Mouse (Mus musculus) adrenal gland, adult 8-10 months (tissue): Measurements from ENCODE around the gene Slc9a8. TPM values are rescaled to one million over a fixed set of nuclear protein-coding genes. Genes with fewer than 3 reads are reported as not detected.
"Not testable (repeated sequence)": the region's sequence is repeated elsewhere in the genome, so short reads cannot be mapped to it uniquely, and the experiment has no call there.

Experiments used
- DNase-seq: peaks from one replicate; pipeline ENCODE4 v3.0.0; 2022
- total RNA-seq, 4 experiments: library from RNA; stranded (reverse); gene quantifications; 2 replicates each; pipeline ENCODE4 v1.2.4; 2022

Slc9a8 gene
- total RNA-seq = 10 to 100 TPM; 39.8 to 87.3 (median 53.6) TPM

DNA sequence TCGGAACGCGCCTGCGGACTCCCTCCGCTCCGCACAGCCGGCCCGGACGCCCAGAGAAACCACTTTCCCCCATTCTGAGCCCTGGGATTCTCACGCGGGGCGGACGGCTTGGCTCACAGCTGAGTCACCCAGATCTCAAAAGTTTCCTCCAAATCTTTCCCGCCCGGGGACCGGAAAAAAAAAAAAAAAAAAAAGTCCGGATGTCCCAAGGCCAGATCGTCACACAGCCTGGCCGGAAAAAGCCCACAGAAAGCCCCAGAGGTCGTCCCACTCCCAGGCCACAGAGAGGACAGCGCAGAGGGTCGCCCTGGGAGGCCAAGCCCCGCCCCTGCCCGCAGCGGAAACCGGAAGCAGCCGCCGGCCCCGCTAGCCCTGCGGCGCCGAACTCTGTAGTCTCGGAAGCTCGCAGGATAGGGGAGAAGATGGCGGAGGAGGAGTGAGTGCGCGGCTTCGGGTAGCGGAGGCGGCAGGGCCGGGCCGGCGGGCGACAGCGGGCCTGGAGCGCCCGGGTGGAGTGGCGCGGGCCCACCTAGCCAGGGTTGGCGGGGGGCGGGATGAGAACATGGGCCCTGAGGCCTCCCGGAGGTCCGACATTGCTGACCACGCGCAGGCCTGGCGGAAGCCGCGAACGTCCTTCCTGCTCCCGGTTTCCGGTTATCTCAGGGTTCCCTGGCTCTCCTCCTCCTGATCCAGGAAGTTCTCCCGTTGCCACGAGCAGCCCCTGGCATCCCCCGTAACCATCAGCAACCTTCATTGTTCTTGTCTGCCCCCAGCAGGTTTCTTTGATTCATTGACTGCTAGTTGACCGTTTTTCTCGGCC, at the start of gene Slc9a8:
Gene Slc9a8, plus strand, starts transcription at position 383 of the 820 bp plus-strand sequence.
- DNase-seq = peak; percentile 95

DNA sequence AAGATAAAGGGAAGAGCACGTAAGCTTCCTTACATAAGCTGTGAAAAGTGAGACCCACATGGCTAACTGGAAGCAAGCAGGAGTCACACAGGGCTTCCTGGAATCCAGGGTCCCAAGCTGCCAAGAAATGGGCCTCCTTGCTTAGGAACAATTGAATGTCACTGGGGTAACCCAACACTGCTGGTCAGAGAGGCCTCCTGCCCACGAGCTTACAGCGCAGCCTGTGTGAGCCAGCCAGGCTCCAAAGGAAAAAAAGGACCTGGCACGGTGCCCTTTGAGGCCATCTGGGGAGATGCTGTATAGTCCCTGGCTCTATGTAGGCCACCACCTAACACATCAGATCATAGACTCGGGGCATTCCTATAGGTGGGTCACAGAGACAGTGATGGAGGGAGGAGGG, 48.2 kb upstream of the Slc9a8 start:
- no peak for DNase-seq

DNA sequence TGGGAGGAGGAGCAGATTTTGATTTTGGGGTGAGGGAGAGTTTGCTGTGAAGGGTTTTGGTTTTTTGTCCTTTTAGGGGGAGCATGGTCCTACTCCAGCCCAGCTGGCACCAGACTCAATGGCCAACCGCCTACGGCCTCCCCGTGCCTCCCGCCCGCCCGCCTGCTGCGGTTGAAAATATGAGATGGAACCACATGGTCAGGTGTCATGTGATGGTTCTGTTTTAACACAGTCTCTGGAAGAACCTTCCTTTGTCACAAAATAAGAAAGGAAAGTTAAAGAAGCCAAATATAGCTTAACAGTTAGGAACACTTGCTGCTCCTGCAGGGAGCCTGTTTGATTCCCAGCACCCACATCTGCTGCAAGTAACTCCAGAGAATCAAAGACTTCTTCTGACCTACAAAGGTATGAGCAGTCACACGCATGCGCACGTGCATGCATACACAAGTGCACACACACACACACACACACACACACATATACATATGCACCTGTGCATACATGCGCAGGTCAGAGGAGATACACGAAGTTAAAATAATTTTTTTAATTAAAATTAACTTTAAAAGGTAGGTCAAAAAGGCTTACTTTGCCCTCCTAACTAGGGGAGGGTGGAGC, 47.2 kb upstream of the Slc9a8 start:
- DNase-seq = no peak

GRCm38 (mm10) chr2:167375135-167375534, 46.4 kb upstream of the Slc9a8 start:
- no peak for DNase-seq

- DNase-seq = no peak
Measured at GRCm38 (mm10) chr2:167375688-167376087, 45.8 kb upstream of the Slc9a8 start.

- DNase-seq = no peak
Measured at GRCm38 (mm10) chr2:167376160-167376564, 45.4 kb upstream of the Slc9a8 start.

GRCm38 (mm10) chr2:167377697-167378096, 43.8 kb upstream of the Slc9a8 start:
- no peak for DNase-seq

GRCm38 (mm10) chr2:167378972-167379371, 42.5 kb upstream of the Slc9a8 start:
- DNase-seq = no peak

GRCm38 (mm10) chr2:167380615-167381285, 40.8 kb upstream of the Slc9a8 start:
- DNase-seq = no peak

GRCm38 (mm10) chr2:167381596-167381995, 39.9 kb upstream of the Slc9a8 start:
- DNase-seq = no peak

DNA sequence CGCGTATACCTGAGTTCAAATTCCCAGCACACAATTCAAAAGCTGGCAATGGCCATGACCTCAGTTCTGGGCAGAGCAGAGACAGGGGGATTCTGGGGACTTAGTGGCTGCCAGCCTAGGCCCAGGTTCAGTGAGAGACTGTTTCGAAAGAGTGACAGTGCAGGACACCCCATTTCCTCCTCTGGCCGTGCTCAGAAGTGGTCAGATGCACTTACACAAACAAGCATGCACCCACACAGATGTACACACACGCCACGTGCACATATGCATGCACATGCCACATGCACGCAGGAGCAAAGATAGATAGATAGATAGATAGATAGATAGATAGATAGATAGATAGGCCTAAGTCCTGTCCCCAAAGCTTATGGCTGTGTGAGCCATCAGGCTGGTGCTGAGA, 39.1 kb upstream of the Slc9a8 start:
- DNase-seq = no peak

GRCm38 (mm10) chr2:167383666-167384083, 37.8 kb upstream of the Slc9a8 start:
- DNase-seq = peak; percentile 97

- no peak for DNase-seq
Measured at GRCm38 (mm10) chr2:167386456-167386855, 35.1 kb upstream of the Slc9a8 start.

DNA sequence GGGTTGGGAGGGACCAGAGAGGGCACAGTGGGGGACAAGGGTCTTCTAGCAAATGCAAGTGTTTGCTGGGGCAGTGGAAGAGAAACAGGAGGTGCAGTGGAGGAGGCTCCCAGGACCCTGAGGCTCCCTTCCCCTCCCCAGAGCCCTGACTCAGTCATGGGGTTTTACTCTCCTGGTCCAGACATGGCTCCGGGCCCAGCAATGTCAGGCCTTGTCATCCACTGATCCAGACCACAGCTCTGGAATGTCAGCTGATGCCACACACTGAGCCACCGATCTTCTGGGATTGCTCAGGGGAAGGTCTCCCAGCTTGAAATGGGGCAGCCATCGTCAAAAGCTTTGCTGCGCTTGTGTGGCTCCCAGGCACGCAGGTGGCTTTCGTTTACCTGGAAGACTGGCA, 34.5 kb upstream of the Slc9a8 start:
- no peak for DNase-seq

DNA sequence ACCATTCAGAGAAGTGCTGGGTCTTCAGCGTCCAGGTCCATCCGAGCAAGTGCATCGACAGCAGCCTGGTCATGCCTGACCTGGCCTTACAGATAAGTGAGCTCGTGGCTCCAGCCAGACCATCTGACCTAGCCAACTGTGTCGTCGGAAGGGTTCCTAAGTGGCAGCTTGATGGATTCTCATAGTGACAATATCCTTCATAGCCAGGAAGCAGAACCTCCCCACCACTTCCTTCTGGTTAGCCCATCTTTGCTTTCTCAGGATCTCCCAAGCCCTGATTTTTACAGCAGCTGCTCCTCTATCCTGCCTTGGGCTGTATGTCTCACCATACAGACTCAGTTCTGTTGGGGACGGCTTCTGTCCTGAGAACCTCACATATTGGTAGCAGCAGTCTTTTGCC, 27.1 kb upstream of the Slc9a8 start:
- no peak for DNase-seq

DNA sequence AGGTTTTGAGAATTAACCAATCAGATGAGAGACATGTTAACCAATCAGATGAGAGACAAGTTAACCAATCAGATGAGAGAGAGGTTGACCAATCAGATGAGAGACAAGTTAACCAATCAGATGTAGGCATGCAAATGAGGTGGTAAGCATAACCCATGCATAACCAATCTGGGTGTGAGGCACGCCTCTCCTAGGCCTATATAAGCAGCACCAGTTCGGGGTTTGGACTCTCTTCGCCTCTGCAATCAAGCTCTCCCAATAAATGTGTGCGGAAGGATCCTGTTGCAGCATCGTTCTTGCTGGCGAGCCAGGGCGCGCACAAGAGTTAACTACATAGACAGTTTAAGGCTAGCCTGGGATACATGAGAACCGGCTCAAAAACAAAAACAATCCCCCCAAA, 25.1 kb upstream of the Slc9a8 start:
- not testable (repeated sequence) for DNase-seq

DNA sequence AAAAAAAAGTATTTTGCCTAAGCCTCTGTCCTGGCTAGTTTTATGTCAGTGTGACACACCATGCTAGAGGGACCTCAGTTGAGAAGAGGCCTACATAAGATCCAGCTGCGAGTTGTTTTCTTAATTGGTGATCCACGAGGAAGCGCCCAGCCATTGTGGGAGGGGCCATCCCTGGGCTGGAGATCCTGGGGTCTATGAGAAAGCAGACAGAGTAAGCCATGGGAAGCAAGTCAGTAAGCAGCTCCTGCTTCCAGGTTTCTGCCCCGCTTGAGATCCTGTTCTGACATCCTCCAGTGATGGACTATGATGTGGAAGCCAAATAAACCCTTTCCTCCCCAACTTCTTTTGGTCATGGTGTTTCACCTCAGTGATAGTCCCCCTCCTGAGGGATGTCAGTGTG, 22.5 kb upstream of the Slc9a8 start:
- DNase-seq = no peak

DNA sequence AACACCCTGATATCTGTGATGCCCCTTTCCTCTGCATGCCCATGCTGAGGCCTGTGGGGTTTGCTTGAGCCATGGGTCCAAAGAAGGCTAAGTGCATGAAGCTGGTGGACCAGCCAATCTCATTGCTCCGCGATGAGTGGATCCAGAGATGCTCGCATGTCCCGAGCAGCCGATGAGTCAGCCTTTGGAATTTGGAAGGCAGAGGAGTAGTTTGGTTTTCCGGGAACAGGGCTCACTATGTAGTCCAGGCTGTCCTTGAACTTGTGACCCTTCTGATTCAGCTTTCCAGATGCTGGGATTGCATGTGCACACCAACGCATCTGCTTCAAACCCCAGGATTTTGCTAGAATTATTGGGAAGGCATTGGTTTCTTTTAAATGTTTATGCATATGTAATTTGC, 21.9 kb upstream of the Slc9a8 start:
- peak; percentile 72 for DNase-seq

- DNase-seq = no peak
Measured at GRCm38 (mm10) chr2:167403085-167403484, 18.4 kb upstream of the Slc9a8 start.

DNA sequence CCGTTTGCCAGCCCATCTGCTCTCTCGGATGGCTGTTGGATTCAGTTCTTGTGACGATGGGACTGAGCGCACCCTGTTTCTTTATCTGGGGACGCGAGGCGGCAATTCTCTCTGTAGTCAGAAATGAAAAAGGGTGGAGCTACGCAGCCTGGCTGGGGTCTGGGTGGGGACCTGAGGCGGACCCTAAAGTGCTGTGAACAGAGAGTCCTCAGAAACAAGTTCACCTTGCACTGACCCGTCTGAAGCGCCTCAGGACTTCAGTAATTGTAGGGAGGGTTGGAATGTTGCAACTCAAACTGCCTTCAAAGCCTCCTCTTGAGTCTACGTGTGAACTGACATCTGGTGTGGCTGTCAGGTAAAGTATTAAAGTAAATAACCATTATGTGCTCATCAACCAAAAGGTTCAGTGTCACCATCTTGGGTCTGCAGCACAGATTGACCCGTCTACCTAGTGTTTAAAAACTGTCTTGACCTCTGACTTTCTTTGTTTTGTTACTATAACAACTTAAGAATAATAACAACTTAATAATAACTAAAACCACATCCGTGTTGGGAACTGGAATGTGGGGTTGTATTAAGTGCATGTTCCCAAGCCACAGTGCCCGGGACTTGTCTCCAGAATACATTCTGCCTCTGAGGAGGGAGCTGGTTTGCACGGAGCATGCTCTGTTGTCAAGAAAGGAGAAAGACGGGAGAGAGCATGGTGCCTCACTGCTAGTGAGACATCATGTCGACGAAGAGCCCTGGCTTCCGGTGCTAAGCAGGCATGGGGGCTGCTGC, 16.2 kb upstream of the Slc9a8 start:
- no peak for DNase-seq

DNA sequence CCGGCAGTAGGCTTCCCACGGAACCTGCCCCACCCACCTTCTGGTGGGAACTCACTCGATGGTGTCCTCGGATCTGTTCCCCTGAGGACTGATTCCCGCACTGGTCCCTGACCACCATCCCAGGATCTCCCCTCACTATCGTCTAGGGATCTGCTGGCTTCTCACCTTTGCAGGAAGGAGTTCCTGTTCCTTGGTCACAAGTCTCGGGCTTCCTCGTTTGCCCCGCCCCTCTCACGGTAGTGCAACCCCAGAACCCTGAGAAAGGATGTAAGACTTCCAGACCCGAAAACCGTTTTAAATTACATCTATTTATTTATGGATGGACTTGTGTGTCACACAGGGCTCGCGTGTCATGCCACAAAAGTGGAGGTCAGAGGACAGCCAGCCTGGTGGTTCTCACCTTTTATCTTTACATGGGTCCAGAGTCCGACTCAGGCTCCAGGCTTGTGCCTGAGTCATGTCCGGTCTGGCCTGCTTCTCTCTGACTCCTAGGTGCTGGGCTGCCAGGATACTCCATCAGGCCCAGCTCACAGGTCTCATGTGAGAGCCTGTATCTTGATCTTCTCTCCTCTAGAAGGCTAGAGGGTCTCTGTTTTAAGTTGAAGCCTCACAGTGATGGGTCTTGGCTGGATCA, 14.1 kb upstream of the Slc9a8 start:
- DNase-seq = no peak

DNA sequence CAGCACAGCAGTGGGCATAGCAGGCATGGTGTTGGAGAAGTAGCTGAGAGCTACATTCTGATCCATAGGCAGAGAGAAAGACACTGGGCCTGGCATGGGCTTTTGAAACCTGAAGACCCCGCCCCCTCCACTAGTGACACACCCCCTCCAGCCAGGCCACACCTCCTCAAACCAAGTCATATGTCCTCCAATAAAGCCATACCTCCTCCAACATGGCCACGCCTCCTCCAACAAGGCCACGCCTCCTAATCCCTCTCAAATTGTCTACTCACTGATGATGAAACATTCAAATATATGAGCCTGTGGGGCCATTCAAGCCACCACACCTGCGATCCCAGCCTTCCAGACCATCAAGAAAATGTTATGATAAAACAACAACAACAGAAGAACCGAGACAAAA, 7.1 kb upstream of the Slc9a8 start:
- DNase-seq = no peak
